Comparison of ENCODE assay signal across 23 mouse cellular contexts in the genomic region with DNA sequence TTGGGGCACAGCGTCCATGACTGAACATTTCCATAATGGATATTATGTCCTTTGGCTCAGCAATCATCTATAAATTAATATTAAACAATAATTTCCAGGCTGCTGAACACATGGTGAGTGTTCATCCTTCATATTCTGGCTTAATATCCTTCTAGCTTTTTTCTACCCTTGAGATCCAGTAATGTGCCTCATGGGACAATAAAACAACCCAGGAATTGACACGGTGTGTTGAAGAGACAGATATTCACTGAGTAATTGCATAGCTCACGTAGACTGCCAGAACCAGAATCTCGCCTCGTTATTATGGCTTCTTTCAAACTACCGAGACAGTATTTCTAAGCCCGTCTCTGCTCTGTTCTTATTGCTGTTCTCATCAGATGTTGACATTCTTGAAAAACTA.
"Had no signal": no experiment of that assay in that cellular context is flagged by ENCODE, and none has a peak within 500 bp of the region (broad histone marks: within the 10 kb centered on the region; RNA-seq: fewer than 3 reads in every experiment).

No protein-coding gene starts in this region.

- H3K27ac ChIP-seq: gastrocnemius, adult 2 months; heart, embryonic 10.5 days; intestine, embryonic 15.5 days; limb, embryonic 13.5 days; limb, embryonic 15.5 days; liver, embryonic 12.5 days; liver, embryonic 14.5 days had no signal

- ATAC-seq: forebrain, embryonic 16.5 days; inflammation-experienced regulatory T-cells, adult 6 months; intestine, embryonic 15.5 days; intestine, postnatal 0 days; liver, embryonic 12.5 days had no signal

- DNase-seq: gastrocnemius, adult 2 months; gastrocnemius, postnatal 10 days; gastrocnemius, postnatal 25 days; heart, adult 18-20 months; heart, postnatal 10 days; heart, postnatal 4 days; kidney, adult 18-20 months; kidney, adult 8-10 months; kidney, postnatal 10 days; kidney, postnatal 25 days; layer of hippocampus, adult 9-11 months; layer of hippocampus, postnatal 36 days; left cerebral cortex, postnatal 4 days had no signal

- H3K27me3 ChIP-seq: heart, embryonic 12.5 days; intestine, embryonic 15.5 days; limb, embryonic 13.5 days; limb, embryonic 15.5 days; liver, embryonic 12.5 days had no signal

- H3K4me3 ChIP-seq: gastrocnemius, adult 2 months; heart, embryonic 10.5 days; heart, embryonic 12.5 days; intestine, embryonic 15.5 days; limb, embryonic 13.5 days; limb, embryonic 15.5 days; liver, embryonic 12.5 days had no signal

- H3K36me3 ChIP-seq: heart, embryonic 10.5 days; heart, embryonic 12.5 days; intestine, embryonic 15.5 days; limb, embryonic 13.5 days; limb, embryonic 15.5 days; liver, embryonic 12.5 days had no signal

- H3K9me3 ChIP-seq: heart, embryonic 10.5 days; heart, embryonic 12.5 days; intestine, embryonic 15.5 days; limb, embryonic 13.5 days; limb, embryonic 15.5 days; liver, embryonic 12.5 days had no signal

- H3K4me2 ChIP-seq: heart, embryonic 12.5 days; intestine, embryonic 15.5 days; limb, embryonic 13.5 days; limb, embryonic 15.5 days; liver, embryonic 12.5 days had no signal

- H3K9ac ChIP-seq: heart, embryonic 12.5 days; intestine, embryonic 15.5 days; limb, embryonic 13.5 days; limb, embryonic 15.5 days; liver, embryonic 12.5 days; liver, embryonic 14.5 days had no signal

- H3K4me1 ChIP-seq: heart, embryonic 10.5 days; heart, embryonic 12.5 days; intestine, embryonic 15.5 days; liver, embryonic 12.5 days had no signal
